Mouse (Mus musculus): ENCODE data around the gene Gm20388. TPM values are rescaled to one million over a fixed set of nuclear protein-coding genes. Genes with fewer than 3 reads are reported as not detected.
A peak's percentile ranks its signal among the peaks of the same experiment; 100 is the strongest.
"Not testable (repeated sequence)": the region's sequence is repeated elsewhere in the genome, so short reads cannot be mapped to it uniquely, and the experiment has no call there.

Gm20388 gene
- total RNA-seq, 2 experiments from 2014 or later, result 2.2 to 7.6 TPM

DNA sequence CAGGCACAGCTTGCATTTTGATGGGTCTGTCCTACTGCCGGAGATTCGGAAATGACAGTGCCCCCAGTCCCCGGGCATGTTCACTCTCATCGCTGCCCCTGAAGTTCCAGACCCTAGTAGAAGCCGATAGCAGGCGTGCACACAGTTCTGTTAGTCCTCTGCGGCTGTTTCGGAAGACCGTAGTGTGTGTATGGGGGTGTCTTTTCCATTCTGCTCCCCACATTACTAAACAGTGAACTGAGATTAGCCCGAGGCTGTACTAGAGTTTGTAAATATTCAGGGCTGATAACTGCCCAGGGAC lies 4039.0 kb downstream of the Gm20388 start:
- H3K27ac ChIP-seq, result peak overlapping the region; percentile 91
- no peak for DNase-seq (ENCODE audit: low spot score in 2 of 2)
- no peak for TF ChIP-seq CTCF (conservative IDR thresholded peaks at IDR 0.05)
- H3K4me3 ChIP-seq, result peak overlapping the region; percentile 91

DNA sequence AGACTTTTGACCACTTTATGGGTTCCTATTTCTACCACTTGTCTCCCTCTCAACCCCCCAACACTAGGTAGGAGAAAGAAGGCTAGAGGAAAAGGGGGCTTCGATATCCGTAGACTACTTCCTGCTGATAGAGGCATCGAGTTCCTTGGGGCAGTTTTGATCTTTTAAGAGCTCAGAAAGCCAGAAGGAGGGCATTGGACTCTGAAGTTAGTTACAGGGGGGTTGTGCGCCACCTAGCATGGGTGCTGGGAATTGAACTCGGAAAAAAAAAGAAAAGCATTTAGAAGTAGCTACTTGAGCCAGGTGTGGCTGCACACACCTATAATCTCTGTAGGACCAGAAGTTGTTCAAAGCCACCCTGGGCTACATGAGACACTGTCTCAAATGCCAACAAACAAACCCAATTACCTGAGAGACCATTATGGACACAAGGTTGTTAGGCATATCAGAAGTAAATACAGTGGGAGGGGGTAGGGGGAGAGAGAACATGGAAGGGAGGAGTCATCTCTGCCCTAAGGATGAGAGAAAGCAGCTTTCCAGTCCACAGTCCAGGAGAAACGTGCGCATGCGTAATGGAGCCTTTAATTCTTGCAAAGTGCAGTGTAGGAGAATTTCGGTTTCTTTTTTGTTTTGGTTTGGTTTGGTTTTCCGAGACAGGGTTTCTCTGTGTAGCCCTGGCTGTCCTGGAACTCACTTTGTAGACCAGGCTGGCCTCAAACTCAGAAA lies 4039.6 kb downstream of the Gm20388 start:
- peak; percentile 39 to 50 for DNase-seq (ENCODE audit: low spot score in 2 of 2)
- TF ChIP-seq CTCF (conservative IDR thresholded peaks at IDR 0.05), result peak; percentile 83
- H3K27ac ChIP-seq, result peak overlapping the region; percentile 91; the same call in 1 of the 2 replicates
- H3K4me3 ChIP-seq, result peak overlapping the region; percentile 91

DNA sequence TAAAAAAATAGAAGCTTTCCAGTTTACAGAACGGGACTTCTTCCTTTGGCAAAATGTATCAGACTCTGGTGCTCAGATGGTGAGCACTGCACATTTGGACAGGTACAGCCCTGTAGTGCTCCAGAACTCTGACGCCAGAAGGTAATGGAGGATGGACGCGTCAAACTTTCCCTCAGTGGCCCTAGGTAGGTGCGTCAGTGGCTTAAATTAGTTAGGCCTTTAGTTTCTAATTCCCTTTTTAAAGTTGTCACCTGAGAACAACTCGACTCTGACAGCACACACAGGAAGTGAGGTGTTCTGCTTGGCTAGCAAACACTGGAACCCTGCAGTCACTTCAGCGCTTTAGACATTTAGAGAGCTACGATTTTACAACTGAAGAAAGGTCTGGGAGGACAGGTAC lies 4043.0 kb downstream of the Gm20388 start:
- TF ChIP-seq CTCF (conservative IDR thresholded peaks at IDR 0.05), result no peak
- H3K4me3 ChIP-seq, result no peak overlapping the region
- H3K27ac ChIP-seq, result no peak overlapping the region
- DNase-seq (ENCODE audit: low spot score in 2 of 2), result no peak

DNA sequence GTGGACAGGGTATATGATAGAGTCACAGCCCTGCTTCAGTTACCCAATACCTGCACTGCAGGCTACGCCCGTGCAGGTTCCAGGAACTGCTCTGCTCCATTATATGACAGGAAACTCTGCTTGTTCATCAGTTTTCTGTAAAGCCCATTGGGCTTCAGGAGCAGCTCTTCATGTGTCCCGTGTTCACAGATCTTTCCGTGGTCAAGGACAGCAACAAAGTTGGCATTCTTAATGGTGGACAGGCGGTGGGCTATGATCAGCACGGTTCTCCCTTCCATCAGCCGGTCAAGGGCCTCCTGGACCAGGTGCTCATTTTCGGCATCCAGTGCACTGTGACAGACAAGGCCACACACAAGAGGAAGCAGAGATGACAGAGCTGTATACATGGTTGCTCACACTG lies 4043.6 kb downstream of the Gm20388 start:
- DNase-seq (ENCODE audit: low spot score in 2 of 2), result no peak
- Histone ChIP-seq H3K4me3 (no peak overlapping the region), H3K27ac (no peak overlapping the region)
- TF ChIP-seq CTCF (conservative IDR thresholded peaks at IDR 0.05), result no peak

DNA sequence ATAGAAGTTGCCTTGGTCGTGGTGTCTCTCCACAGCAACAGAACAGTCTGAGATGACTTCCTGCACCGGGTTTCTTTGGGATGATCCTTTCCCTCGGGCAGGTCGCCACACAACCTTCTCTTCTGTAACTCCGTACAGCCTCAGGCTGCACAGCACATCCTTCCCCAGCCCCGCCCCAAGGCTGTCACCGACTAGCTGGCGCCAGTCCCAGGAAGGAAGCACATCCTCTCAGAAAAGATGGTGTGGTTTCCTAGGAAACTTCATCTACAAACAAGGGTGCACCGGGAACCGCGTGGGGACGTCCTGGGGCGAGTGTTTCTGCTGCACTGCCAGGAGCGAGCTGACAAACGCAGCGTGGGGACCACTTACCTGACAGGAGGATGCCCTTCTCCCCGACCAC lies 4047.5 kb downstream of the Gm20388 start:
- peak; percentile 26 to 51 for DNase-seq (ENCODE audit: low spot score in 2 of 2)
- no peak for TF ChIP-seq CTCF (conservative IDR thresholded peaks at IDR 0.05)
- Histone ChIP-seq H3K27ac (peak overlapping the region; percentile 18; the same call in 1 of the 2 replicates), H3K4me3 (no peak overlapping the region)

DNA sequence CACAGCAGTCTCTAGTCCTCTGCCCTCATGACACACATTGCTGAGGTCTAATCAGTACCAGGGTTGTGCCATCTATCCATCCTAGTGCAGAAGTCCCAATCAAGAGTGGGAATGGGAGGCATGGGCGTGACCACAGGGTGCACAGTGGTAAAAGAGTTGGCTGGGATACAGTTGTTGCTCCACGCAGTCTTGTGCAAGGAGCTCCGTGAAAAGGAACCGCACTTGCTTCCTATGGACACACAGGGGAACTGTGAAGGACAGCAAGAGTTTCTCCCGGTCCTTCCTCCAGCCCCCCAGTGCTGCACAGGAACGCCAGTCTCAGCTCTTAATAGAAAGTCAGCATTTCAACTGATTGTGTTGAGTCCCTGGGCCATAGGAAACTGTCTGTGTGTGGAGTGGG lies 4048.8 kb downstream of the Gm20388 start:
- TF ChIP-seq CTCF (conservative IDR thresholded peaks at IDR 0.05), result no peak
- no peak for DNase-seq (ENCODE audit: low spot score in 2 of 2)

DNA sequence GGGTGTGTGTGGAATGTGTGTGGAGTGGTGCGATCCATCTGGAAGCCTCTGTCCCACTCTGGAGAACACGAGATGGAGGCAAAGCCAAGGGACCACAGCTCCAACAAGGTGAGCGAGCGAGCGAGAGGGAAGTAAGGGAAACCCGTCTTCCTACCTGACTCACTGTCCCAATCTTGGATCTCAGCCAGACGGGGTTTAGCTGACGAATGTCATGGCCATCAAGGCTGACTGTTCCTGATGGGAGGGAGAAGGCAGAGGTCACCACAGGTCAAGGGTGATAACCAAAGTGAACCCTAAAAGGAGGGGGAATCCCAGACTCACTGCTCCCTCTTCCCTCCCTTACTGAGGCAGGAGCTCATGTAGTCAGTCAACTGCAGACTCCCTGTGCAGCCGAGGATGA lies 4049.4 kb downstream of the Gm20388 start:
- TF ChIP-seq CTCF (conservative IDR thresholded peaks at IDR 0.05), result no peak
- no peak for DNase-seq (ENCODE audit: low spot score in 2 of 2)
- Histone ChIP-seq H3K27ac (no peak overlapping the region), H3K4me3 (no peak overlapping the region)

More for the DNA sequence above, 4048.8 kb downstream of the Gm20388 start:
- H3K4me3 ChIP-seq, result no peak overlapping the region
- no peak overlapping the region for H3K27ac ChIP-seq

DNA sequence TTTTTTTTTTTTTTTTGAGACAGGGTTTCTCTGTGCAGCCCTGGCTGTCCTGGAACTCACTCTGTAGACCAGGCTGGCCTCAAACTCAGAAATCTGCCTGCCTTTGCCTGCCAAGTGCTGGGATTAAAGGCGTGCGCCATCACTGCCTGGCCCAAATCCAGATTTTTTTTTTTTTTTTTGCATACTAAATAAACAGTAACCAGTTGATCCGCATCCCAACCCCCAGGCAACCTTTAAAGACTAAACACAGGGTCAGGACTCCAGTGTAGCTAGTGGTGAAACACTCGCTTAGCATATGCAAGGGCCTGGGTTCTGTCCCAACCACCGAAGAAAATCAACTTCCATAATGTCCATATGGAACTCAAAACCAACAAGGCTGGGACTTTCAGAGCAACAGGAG lies 4049.9 kb downstream of the Gm20388 start:
- not testable (repeated sequence) for H3K4me3 ChIP-seq; DNase-seq (ENCODE audit: low spot score in 2 of 2); H3K27ac ChIP-seq

DNA sequence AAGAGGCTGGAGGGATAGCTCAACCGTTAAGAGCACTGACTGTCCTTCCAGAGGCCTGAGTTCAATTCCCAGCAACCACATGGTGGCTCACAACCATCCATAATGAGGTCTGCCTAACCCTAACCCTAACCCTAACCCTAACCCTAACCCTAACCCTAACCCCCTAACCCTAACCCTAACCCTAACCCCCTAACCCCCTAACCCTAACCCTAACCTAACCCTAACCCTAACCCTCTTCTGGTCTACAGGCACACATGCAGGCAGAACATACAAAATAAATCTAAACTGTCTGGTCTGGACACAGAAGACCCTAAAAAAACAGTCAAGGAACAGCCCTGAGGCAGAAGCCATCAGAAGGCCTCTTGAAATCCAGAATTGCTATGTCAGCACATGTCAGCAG lies 4050.7 kb downstream of the Gm20388 start:
- H3K4me3 ChIP-seq, result no peak overlapping the region
- H3K27ac ChIP-seq, result no peak overlapping the region
- no peak for DNase-seq (ENCODE audit: low spot score in 2 of 2)
- no peak for TF ChIP-seq CTCF (conservative IDR thresholded peaks at IDR 0.05)

DNA sequence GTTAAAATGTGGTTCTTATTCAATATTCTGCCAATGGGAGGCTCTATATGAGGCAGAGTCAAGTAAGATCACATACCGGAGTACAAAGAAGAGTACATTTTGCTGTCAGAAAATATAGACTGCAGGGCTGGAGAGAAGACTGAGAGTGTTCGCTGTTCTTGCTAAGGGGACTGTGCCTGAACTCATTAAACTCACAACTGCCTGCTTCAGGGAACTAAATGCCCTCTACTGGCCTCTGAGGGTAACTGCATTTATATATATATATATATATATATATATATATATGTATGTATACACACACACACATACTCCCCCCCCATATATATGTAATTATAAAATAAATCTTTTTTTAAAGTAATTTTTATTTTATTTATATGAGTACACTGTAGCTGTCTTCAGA lies 4056.3 kb downstream of the Gm20388 start:
- TF ChIP-seq CTCF (conservative IDR thresholded peaks at IDR 0.05), result peak; percentile 69
- DNase-seq (ENCODE audit: low spot score in 2 of 2), result no peak
- no peak overlapping the region for H3K27ac ChIP-seq
- H3K4me3 ChIP-seq, result no peak overlapping the region

DNA sequence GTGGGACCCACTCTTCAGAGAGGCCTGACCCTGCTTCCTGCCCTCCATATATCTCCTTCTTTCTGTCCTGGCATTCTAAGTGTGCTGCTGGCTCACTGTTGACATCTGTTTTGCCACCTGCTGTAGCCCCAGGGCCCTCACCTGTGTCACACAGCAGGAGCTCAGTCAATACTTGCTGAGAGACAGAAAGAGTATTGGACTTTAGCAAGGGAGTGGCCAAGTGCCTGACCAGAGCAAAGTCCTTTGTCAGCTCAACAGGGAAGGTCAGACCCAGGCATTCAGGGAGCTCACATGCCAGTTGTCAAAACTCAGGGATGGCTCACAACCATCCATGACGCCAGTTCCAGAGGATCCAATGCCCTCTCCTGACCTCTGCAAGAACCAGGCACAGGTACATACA lies 4062.9 kb downstream of the Gm20388 start:
- no peak overlapping the region for H3K4me3 ChIP-seq

DNA sequence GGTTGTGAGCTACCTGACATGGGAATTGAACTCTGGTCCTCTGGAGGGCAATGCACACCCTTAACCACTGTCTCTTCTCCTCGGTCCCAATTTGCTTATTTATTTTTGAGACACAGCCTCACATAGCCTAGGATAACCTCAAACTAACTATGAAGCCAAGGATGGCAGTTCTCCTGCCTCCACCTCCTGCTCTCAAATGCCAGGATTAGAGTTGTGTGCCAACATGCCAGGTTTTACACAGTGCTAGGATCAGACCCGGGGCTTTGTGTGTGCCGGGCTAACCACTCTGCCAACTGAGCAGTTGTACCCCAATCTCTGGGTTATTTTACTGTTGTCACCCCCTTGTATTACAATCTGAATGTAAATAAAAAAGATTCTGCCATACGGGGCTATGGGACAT lies 4066.9 kb downstream of the Gm20388 start:
- no peak for DNase-seq (ENCODE audit: low spot score in 2 of 2)

More for the DNA sequence above, 4062.9 kb downstream of the Gm20388 start:
- no peak for DNase-seq (ENCODE audit: low spot score in 2 of 2)
- no peak overlapping the region for H3K27ac ChIP-seq
- no peak for TF ChIP-seq CTCF (conservative IDR thresholded peaks at IDR 0.05)

DNA sequence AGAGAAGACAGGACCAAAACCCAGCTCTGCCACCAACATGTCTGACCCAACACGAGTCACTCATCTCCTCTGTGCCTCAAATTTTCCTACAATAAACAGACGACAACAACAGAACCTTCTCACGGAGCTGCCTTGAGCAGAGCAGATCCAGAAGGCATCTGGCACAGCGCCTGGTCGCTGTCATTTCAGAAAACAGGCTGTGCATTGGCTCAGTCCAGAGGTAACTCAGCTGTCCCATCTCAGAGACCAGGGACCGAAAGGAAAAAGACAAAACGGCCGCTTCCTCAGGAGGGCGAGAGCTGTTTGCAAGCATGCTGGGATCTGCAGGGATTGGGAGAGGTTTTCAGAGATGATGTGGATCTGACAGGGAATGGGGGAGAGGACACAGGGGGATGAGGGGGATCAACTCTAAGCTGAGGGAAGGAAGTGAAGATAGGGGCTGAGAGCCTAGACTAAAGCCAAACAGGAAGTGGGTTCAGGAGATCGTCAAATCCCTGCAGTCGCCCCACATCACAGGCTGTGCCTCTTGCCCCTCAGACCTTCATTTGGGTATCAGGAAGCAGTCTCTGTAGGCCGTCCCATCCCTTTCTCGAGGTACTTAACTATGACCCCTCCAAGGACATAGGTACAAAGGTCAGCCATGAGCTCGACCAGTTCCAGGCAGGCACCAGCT lies 4067.7 kb downstream of the Gm20388 start:
- DNase-seq (ENCODE audit: low spot score in 2 of 2), result peak in 1 of 2 experiments; percentile 22
- H3K27ac ChIP-seq, result peak overlapping the region; percentile 53
- no peak for TF ChIP-seq CTCF (conservative IDR thresholded peaks at IDR 0.05)
- H3K4me3 ChIP-seq, result no peak overlapping the region

More for the DNA sequence above, 4066.9 kb downstream of the Gm20388 start:
- TF ChIP-seq CTCF (conservative IDR thresholded peaks at IDR 0.05), result no peak
- Histone ChIP-seq H3K4me3 (no peak overlapping the region), H3K27ac (peak overlapping the region; percentile 53)

DNA sequence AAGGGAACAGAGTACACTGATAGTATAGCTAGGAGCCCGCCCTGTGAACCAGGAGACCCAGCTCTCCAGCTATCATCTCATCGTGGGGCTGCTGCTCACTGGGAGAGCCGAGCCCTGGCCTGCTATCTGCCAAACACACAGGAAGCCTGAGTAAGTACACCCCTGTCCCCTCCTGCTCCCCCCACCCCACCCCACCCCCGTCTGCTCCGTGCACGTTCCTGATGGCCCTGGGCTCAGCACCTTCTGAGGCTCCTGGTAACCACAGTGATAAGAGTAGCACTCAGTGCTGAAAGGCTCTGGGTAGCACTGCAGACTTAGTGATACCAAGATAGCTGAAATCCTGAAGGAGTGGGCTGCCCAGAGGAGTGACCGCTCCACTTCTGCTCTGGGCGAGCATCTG lies 4068.3 kb downstream of the Gm20388 start:
- no peak for TF ChIP-seq CTCF (conservative IDR thresholded peaks at IDR 0.05)
- Histone ChIP-seq H3K27ac (peak overlapping the region; percentile 53; the same call in 1 of the 2 replicates), H3K4me3 (no peak overlapping the region)
- no peak for DNase-seq (ENCODE audit: low spot score in 2 of 2)
